Mouse (Mus musculus): ENCODE data around the gene Shc2. TPM values are rescaled to one million over a fixed set of nuclear protein-coding genes. Genes with fewer than 3 reads are reported as not detected.
A peak's percentile ranks its signal among the peaks of the same experiment; 100 is the strongest.

Gene Shc2
- 24.7 and 28.9 TPM in 2 replicates for polyA plus RNA-seq (2015; fragmentation: Nextera tagmentation; extraction: Ambion mirVana)

DNA sequence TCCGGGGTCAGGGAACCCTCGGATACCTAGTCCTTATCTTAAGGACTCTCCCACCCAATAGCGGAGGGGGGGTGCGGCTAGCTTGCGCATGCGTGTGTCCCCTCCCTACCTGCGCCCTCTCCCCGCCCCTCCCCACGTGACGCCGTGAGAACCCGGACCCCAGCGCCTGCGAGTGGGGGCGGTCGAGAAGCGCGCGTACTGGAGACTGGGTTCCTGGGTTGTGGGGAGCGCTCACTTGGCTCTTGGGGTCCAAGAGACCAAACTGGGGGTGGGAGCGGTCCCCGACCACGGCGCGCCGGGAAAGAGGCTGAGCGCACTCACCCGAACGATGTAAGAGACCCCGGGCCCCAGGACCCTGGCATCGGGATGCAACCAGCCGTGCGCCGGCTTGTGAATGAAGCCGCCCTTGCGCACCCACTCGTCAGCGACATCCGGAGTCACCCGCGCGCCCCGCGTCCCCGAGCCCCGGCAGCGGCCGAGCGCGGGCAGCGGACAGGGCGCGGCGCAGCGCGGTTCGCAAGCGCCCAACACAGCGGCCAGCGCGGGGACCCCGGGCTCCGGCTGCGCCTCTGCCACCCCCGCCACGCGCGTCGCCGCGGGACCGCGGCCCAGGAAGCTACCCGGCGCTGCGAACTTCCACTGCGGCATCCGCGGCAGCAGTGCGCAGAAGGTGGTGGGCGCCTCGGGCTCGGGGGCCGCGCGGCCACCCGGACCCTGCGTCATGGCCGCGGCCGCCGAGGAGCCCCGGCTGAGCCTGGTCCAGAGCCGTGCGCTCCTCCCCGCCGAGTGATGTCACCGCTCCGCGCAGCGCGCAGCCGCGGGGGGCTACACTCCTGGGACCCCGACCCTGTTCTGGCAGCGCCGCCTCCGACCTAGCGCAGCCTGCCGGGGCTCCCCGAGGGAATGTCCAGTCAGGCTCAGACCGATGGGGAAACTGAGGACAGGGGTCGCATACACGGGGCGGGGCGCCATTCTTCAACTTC is at the start of gene Shc2:
Gene Shc2, minus strand, starts transcription at position 791 of the 983 bp plus-strand sequence.
- under 1% methylated on average over 98 of the region's 116 CpGs for WGBS
- no peaks in the 10 kb centered on the region for H3K9me3 ChIP-seq (replicated peaks)
- no peaks in the 10 kb centered on the region for H3K36me3 ChIP-seq
- peaks cover 35% of the 10 kb centered on the region for H3K4me1 ChIP-seq
- H3K27ac ChIP-seq (replicated peaks) = peak within 1 kb of the TSS; percentile 95
- H3K4me2 ChIP-seq = peak within 1 kb of the TSS; percentile 79
- H3K27me3 ChIP-seq (replicated peaks) = peaks cover 7% of the 10 kb centered on the region; the same call in 1 of the 2 replicates
- H3K9ac ChIP-seq (replicated peaks) = peak within 1 kb of the TSS; percentile 95
- H3K4me3 ChIP-seq (replicated peaks) = peak within 1 kb of the TSS; percentile 80
- peak; percentile 92 for ATAC-seq (ENCODE audit: low FRiP score)

- peaks cover 48% of the 10 kb centered on the region for H3K36me3 ChIP-seq
- WGBS = 97% methylated on average over 6 of the region's 6 CpGs
Measured at GRCm38 (mm10) chr10:79687513-79687912, 49.8 kb upstream of the Shc2 start.

GRCm38 (mm10) chr10:79686691-79687090 is 49.0 kb upstream of the Shc2 start:
- Histone ChIP-seq H3K27ac (replicated peaks) (no peak overlapping the region), H3K9me3 (replicated peaks) (no peaks in the 10 kb centered on the region), H3K4me1 (peaks cover 18% of the 10 kb centered on the region), H3K4me2 (no peak overlapping the region), H3K9ac (replicated peaks) (no peak overlapping the region), H3K36me3 (peaks cover 48% of the 10 kb centered on the region), H3K4me3 (replicated peaks) (no peak overlapping the region), H3K27me3 (replicated peaks) (no peaks in the 10 kb centered on the region)
- ATAC-seq (ENCODE audit: low FRiP score) = no peak
- 91% methylated on average over 1 of the region's 1 CpGs for WGBS

More at GRCm38 (mm10) chr10:79687513-79687912, 49.8 kb upstream of the Shc2 start:
- Histone ChIP-seq H3K4me3 (replicated peaks) (no peak overlapping the region), H3K4me2 (no peak overlapping the region), H3K27me3 (replicated peaks) (no peaks in the 10 kb centered on the region), H3K9me3 (replicated peaks) (no peaks in the 10 kb centered on the region), H3K4me1 (peaks cover 18% of the 10 kb centered on the region), H3K27ac (replicated peaks) (no peak overlapping the region), H3K9ac (replicated peaks) (no peak overlapping the region)
- no peak for ATAC-seq (ENCODE audit: low FRiP score)

- WGBS = 92% methylated on average over 2 of the region's 2 CpGs
- Histone ChIP-seq H3K9me3 (replicated peaks) (no peaks in the 10 kb centered on the region), H3K36me3 (peaks cover 48% of the 10 kb centered on the region)
Measured at GRCm38 (mm10) chr10:79686219-79686618, 48.5 kb upstream of the Shc2 start.

DNA sequence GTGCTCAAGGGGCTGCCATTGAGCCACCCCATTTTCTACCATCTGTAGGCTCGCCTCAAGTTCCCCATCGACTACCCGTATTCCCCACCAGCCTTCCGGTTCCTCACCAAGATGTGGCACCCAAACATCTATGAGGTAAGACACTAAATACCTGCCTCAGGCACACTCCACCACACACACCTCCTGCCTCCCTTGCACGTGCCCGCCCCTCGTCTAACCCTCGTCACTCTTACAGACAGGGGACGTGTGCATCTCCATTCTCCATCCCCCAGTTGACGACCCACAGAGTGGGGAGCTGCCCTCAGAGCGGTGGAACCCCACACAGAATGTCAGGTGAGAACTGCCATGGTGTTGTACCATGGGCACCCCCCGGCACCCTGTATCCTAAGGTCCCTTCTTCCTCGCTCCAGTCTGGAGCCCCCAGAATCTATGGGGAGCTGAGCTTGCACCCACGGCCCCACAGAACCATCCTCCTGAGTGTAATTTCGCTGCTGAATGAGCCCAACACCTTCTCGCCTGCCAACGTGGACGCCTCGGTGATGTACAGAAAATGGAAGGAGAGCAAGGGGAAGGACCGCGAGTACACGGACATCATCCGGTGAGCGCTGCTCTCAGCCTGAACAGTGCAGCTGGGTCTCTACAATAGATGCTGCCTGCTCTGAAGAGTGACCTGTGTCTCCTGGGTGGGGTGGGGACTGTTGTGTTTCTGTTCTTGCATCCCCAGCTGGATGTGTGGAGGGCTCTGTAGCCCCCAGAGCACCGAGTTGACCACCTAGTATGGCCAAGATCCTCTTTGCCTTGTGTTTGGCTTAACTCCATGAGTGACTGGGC is 47.3 kb upstream of the Shc2 start:
- peaks cover 48% of the 10 kb centered on the region for H3K36me3 ChIP-seq
- no peak for ATAC-seq (ENCODE audit: low FRiP score)
- WGBS = 97% methylated on average over 25 of the region's 25 CpGs

More at GRCm38 (mm10) chr10:79686219-79686618, 48.5 kb upstream of the Shc2 start:
- no peak for ATAC-seq (ENCODE audit: low FRiP score)
- H3K4me3 ChIP-seq (replicated peaks) = no peak overlapping the region
- H3K27me3 ChIP-seq (replicated peaks) = no peaks in the 10 kb centered on the region
- no peak overlapping the region for H3K4me2 ChIP-seq
- H3K4me1 ChIP-seq = peaks cover 21% of the 10 kb centered on the region
- H3K9ac ChIP-seq (replicated peaks) = no peak overlapping the region
- no peak overlapping the region for H3K27ac ChIP-seq (replicated peaks)

GRCm38 (mm10) chr10:79683726-79684640 is 46.3 kb upstream of the Shc2 start:
- H3K27ac ChIP-seq (replicated peaks) = peak overlapping the region; percentile 88; the same call in 1 of the 2 replicates
- peaks cover 28% of the 10 kb centered on the region for H3K4me1 ChIP-seq
- 91% methylated on average over 6 of the region's 6 CpGs for WGBS
- peaks cover 44% of the 10 kb centered on the region for H3K36me3 ChIP-seq
- ATAC-seq (ENCODE audit: low FRiP score) = no peak
- H3K27me3 ChIP-seq (replicated peaks) = no peaks in the 10 kb centered on the region
- H3K4me3 ChIP-seq (replicated peaks) = peak overlapping the region; percentile 81
- no peaks in the 10 kb centered on the region for H3K9me3 ChIP-seq (replicated peaks)
- peak overlapping the region; percentile 76 for H3K9ac ChIP-seq (replicated peaks)
- peak overlapping the region; percentile 95 for H3K4me2 ChIP-seq

More for the DNA sequence above, 47.3 kb upstream of the Shc2 start:
- H3K9me3 ChIP-seq (replicated peaks) = no peaks in the 10 kb centered on the region
- no peak overlapping the region for H3K27ac ChIP-seq (replicated peaks)
- no peak overlapping the region for H3K9ac ChIP-seq (replicated peaks)
- no peak overlapping the region for H3K4me3 ChIP-seq (replicated peaks)
- H3K4me1 ChIP-seq = peaks cover 28% of the 10 kb centered on the region
- no peak overlapping the region for H3K4me2 ChIP-seq
- H3K27me3 ChIP-seq (replicated peaks) = no peaks in the 10 kb centered on the region

DNA sequence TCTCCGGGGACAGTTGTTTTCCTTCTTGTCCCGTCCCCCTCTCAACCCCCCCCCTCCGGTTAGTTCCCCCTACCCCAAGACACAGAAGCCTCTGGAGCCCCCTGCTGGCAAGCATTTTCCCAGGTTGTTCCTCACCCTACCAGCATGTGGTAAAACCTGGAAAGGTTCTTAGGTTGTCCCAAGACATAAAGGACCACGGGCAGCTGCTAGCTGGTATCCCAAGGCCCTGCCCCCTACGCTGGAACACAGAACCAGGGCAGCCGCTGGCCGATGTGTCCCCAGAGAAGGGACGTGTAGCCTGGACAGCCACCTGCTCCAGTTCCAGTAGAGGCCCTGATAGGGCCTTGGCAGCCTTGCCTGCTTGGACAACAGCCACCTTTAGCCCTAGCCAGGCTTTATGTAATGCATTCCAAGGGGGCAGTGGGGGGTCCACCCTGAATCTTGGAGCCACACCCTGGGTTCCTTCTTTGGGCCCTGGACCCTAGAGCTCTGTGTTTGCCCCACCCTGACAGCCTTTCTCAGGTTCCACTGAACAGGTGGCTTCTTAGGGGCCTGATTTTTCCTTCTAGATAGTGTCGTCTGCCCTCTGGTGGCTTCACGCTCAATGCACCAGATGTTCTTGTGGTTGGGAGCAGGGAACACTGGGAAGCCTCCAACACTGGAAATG is 45.3 kb upstream of the Shc2 start:
- peak overlapping the region; percentile 81 for H3K4me3 ChIP-seq (replicated peaks)
- H3K9ac ChIP-seq (replicated peaks) = peak overlapping the region; percentile 76
- no peak for ATAC-seq (ENCODE audit: low FRiP score)
- 6% methylated on average over 10 of the region's 10 CpGs for WGBS
- H3K9me3 ChIP-seq (replicated peaks) = no peaks in the 10 kb centered on the region
- H3K4me2 ChIP-seq = peak overlapping the region; percentile 95
- peak overlapping the region; percentile 88 for H3K27ac ChIP-seq (replicated peaks)
- H3K4me1 ChIP-seq = peaks cover 28% of the 10 kb centered on the region
- H3K36me3 ChIP-seq = peaks cover 34% of the 10 kb centered on the region
- H3K27me3 ChIP-seq (replicated peaks) = no peaks in the 10 kb centered on the region

DNA sequence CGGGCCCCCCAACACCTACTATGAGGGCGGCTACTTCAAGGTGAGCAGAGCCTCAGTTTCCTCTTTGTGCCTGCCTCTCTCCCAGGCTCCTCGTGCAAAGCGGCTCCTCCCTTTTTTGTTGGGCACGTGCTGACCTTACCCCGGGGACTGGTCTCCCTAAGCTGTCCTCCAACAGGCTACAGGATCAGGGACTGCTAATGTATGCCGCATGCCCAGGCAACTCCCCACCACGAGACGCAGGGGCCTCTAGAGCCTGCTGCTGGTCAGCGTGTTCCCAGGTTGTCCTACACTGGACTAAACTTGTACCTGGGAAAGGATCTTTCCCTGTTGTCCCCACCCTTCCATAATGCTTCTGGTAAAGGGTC is 44.8 kb upstream of the Shc2 start:
- Histone ChIP-seq H3K27ac (replicated peaks) (peak overlapping the region; percentile 88), H3K4me1 (peaks cover 28% of the 10 kb centered on the region), H3K36me3 (peaks cover 29% of the 10 kb centered on the region), H3K9ac (replicated peaks) (peak overlapping the region; percentile 76), H3K4me2 (peak overlapping the region; percentile 95), H3K4me3 (replicated peaks) (peak overlapping the region; percentile 81), H3K9me3 (replicated peaks) (no peaks in the 10 kb centered on the region), H3K27me3 (replicated peaks) (no peaks in the 10 kb centered on the region)
- under 1% methylated on average over 10 of the region's 10 CpGs for WGBS
- ATAC-seq (ENCODE audit: low FRiP score) = peak; percentile 6

DNA sequence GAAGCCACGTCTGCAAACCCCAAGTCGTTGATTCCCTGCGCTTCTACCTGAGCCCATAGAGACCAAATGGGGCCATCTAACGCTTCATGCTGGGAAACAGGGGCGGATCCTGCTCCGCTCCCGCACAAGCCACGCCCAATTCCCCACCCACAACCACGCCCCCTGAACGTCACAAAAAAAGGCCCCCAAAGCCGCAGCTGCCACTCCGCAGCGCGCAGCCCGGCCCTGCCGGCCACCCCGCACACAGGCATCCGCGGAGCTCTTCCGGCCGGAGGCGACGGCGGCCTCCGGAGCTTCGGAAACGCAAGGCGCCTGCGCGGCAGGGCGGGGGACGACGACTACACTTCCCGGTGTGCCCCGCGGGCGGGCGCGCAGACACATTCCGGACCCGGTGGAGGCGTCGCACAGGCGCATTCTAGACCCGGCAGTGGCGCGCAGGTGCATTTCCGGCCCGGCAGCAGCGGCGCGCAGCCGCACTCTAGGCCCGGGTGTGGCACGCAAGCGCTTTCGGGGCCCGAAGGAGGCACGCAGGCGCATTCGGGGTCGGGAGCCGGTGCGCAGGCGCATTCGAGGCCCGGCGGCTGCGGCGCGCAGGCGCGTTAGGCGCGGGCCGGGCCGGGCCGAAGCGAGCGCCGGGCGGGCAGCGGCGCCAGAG is 44.0 kb upstream of the Shc2 start, which contains the start of gene Cdc34:
Gene Cdc34, plus strand, starts transcription at position 605 of the 655 bp plus-strand sequence.
- peaks cover 28% of the 10 kb centered on the region for H3K4me1 ChIP-seq
- no peaks in the 10 kb centered on the region for H3K27me3 ChIP-seq (replicated peaks)
- peaks cover 22% of the 10 kb centered on the region for H3K36me3 ChIP-seq
- under 1% methylated on average over 64 of the region's 84 CpGs for WGBS
- H3K4me3 ChIP-seq (replicated peaks) = peak within 1 kb of the TSS; percentile 81
- peak within 1 kb of the TSS; percentile 76 for H3K9ac ChIP-seq (replicated peaks)
- peak within 1 kb of the TSS; percentile 95 for H3K4me2 ChIP-seq
- peak; percentile 92 for ATAC-seq (ENCODE audit: low FRiP score)
- H3K9me3 ChIP-seq (replicated peaks) = no peaks in the 10 kb centered on the region
- peak within 1 kb of the TSS; percentile 88 for H3K27ac ChIP-seq (replicated peaks)
